Mouse (Mus musculus): ENCODE results near the gene Tcap.

Tcap gene

GRCm38 (mm10) chr11:98383261-98384030, at the start of gene Tcap:
Gene Tcap, plus strand, starts transcription at chr11:98383811.
- no peak for DNase-seq (ENCODE audit: low spot score)

GRCm38 (mm10) chr11:98333981-98334741, 49.5 kb upstream of the Tcap start:
- DNase-seq (ENCODE audit: low spot score): no peak

- no peak for DNase-seq (ENCODE audit: low spot score)
These were observed 48.4 kb upstream of the Tcap start for GRCm38 (mm10) chr11:98335250-98335649.

- DNase-seq (ENCODE audit: low spot score): no peak
These were observed 47.1 kb upstream of the Tcap start for GRCm38 (mm10) chr11:98336245-98337107.

- no peak for DNase-seq (ENCODE audit: low spot score)
These were observed 45.1 kb upstream of the Tcap start for GRCm38 (mm10) chr11:98338507-98338961.

- no peak for DNase-seq (ENCODE audit: low spot score)
These were observed 44.5 kb upstream of the Tcap start for GRCm38 (mm10) chr11:98339071-98339501.

- no peak for DNase-seq (ENCODE audit: low spot score)
These were observed 43.8 kb upstream of the Tcap start for GRCm38 (mm10) chr11:98339679-98340287.

- DNase-seq (ENCODE audit: low spot score): no peak
These were observed 43.0 kb upstream of the Tcap start for GRCm38 (mm10) chr11:98340597-98340996.

- no peak for DNase-seq (ENCODE audit: low spot score)
These were observed 42.4 kb upstream of the Tcap start for GRCm38 (mm10) chr11:98341174-98341573.

- DNase-seq (ENCODE audit: low spot score): peak; percentile 97
These were observed 41.3 kb upstream of the Tcap start for GRCm38 (mm10) chr11:98342000-98342945.

GRCm38 (mm10) chr11:98345253-98345652, 38.4 kb upstream of the Tcap start:
- peak; percentile 66 for DNase-seq (ENCODE audit: low spot score)

- DNase-seq (ENCODE audit: low spot score): no peak
These were observed 37.4 kb upstream of the Tcap start for GRCm38 (mm10) chr11:98346168-98346567.

GRCm38 (mm10) chr11:98347385-98348082, 36.1 kb upstream of the Tcap start:
- DNase-seq (ENCODE audit: low spot score): no peak

- no peak for DNase-seq (ENCODE audit: low spot score)
These were observed 35.3 kb upstream of the Tcap start, which contains the start of gene Ppp1r1b for GRCm38 (mm10) chr11:98348083-98348961. Gene Ppp1r1b, plus strand, starts transcription at chr11:98348404.

GRCm38 (mm10) chr11:98349308-98349707, 34.3 kb upstream of the Tcap start:
- DNase-seq (ENCODE audit: low spot score): no peak

- no peak for DNase-seq (ENCODE audit: low spot score)
These were observed 31.2 kb upstream of the Tcap start for GRCm38 (mm10) chr11:98352272-98352990.

- no peak for DNase-seq (ENCODE audit: low spot score)
These were observed 29.9 kb upstream of the Tcap start for GRCm38 (mm10) chr11:98353651-98354211.

GRCm38 (mm10) chr11:98354445-98354844, 29.2 kb upstream of the Tcap start:
- DNase-seq (ENCODE audit: low spot score): no peak
